Mouse (Mus musculus): ENCODE results near the gene Gm13306. TPM values are rescaled to one million over a fixed set of nuclear protein-coding genes. Genes with fewer than 3 reads are reported as not detected.

Gm13306 gene
- polyA plus RNA-seq, 2 experiments: not detected

Other genes with a start within 250 kb of the Gm13306 start
- gene Gm21541, start 249.8 kb upstream of the Gm13306 start, polyA plus RNA-seq (2012; rRNA removed): not detected in 2 replicates
- gene Gm21541, start 249.8 kb upstream of the Gm13306 start, polyA plus RNA-seq (2014; fragmentation: Nextera tagmentation; extraction: Ambion mirVana): not detected in 2 replicates
- gene Gm20878, start 211.9 kb upstream of the Gm13306 start, polyA plus RNA-seq (2012; rRNA removed): 0.12 and 0.61 TPM in 2 replicates
- gene Gm20878, start 211.9 kb upstream of the Gm13306 start, polyA plus RNA-seq (2014; fragmentation: Nextera tagmentation; extraction: Ambion mirVana): 0.24 and 0.52 TPM in 2 replicates
- gene Fam205a4, start 187.4 kb upstream of the Gm13306 start, polyA plus RNA-seq (2012; rRNA removed): 0.01 TPM in 1 of 2 replicates, not detected in the other
- 0.04 TPM in 1 of 2 replicates, not detected in the other for gene Fam205a4, start 187.4 kb upstream of the Gm13306 start, polyA plus RNA-seq (2014; fragmentation: Nextera tagmentation; extraction: Ambion mirVana)
- not detected in 2 replicates for gene Gm21093, start 118.7 kb upstream of the Gm13306 start, polyA plus RNA-seq (2012; rRNA removed)
- gene Gm21093, start 118.7 kb upstream of the Gm13306 start, polyA plus RNA-seq (2014; fragmentation: Nextera tagmentation; extraction: Ambion mirVana): not detected in 2 replicates
- gene Gm3893, start 62.2 kb upstream of the Gm13306 start, polyA plus RNA-seq (2012; rRNA removed): not detected in 2 replicates
- not detected in 2 replicates for gene Gm3893, start 62.2 kb upstream of the Gm13306 start, polyA plus RNA-seq (2014; fragmentation: Nextera tagmentation; extraction: Ambion mirVana)
- gene Gm13304, start 38.6 kb upstream of the Gm13306 start, polyA plus RNA-seq (2012; rRNA removed): not detected in 2 replicates
- gene Gm13304, start 38.6 kb upstream of the Gm13306 start, polyA plus RNA-seq (2014; fragmentation: Nextera tagmentation; extraction: Ambion mirVana): 0.14 TPM in 1 of 2 replicates, not detected in the other
- 0.15 TPM in 1 of 2 replicates, not detected in the other for gene Gm13305, start 15.2 kb downstream of the Gm13306 start, polyA plus RNA-seq (2012; rRNA removed)
- gene Gm13305, start 15.2 kb downstream of the Gm13306 start, polyA plus RNA-seq (2014; fragmentation: Nextera tagmentation; extraction: Ambion mirVana): 0.45 TPM in 1 of 2 replicates, not detected in the other
- not detected in 2 replicates for gene Gm10600, start 87.2 kb downstream of the Gm13306 start, polyA plus RNA-seq (2012; rRNA removed)
- not detected in 2 replicates for gene Gm10600, start 87.2 kb downstream of the Gm13306 start, polyA plus RNA-seq (2014; fragmentation: Nextera tagmentation; extraction: Ambion mirVana)
- gene Ccl21b, start 102.3 kb downstream of the Gm13306 start, polyA plus RNA-seq (2012; rRNA removed): not detected in 2 replicates
- not detected in 2 replicates for gene Ccl21b, start 102.3 kb downstream of the Gm13306 start, polyA plus RNA-seq (2014; fragmentation: Nextera tagmentation; extraction: Ambion mirVana)
- not detected in 2 replicates for gene Gm21953, start 140.8 kb downstream of the Gm13306 start, polyA plus RNA-seq (2012; rRNA removed)
- gene Gm21953, start 140.8 kb downstream of the Gm13306 start, polyA plus RNA-seq (2014; fragmentation: Nextera tagmentation; extraction: Ambion mirVana): not detected in 2 replicates
- gene Fam205a3, start 164.9 kb downstream of the Gm13306 start, polyA plus RNA-seq (2012; rRNA removed): 0.02 TPM in 1 of 2 replicates, not detected in the other
- gene Fam205a3, start 164.9 kb downstream of the Gm13306 start, polyA plus RNA-seq (2014; fragmentation: Nextera tagmentation; extraction: Ambion mirVana): not detected in 2 replicates